Mouse (Mus musculus): ENCODE data around the gene Pacrg.

GRCm38 (mm10) chr17:10414383-10414782 is 425.7 kb downstream of the Pacrg start:
- no peak for TF ChIP-seq POLR2A (IDR thresholded peaks at IDR 0.05; ENCODE audit: low read depth, low read length)
- TF ChIP-seq CTCF (conservative IDR thresholded peaks at IDR 0.05 in 1 of 2, IDR thresholded peaks at IDR 0.05 in 1 of 2; ENCODE audit: low read depth in 2 of 2, low read length in 2 of 2) = no peak
- TF ChIP-seq ZC3H11A (IDR thresholded peaks at IDR 0.05; ENCODE audit: low read depth, low read length) = no peak
- no peak for TF ChIP-seq E2F4 (IDR thresholded peaks at IDR 0.05; ENCODE audit: insufficient replicate concordance, low read depth, low read length)
- no peak for TF ChIP-seq MEF2A (IDR thresholded peaks at IDR 0.05; ENCODE audit: borderline replicate concordance, low read depth, low read length)
